Mouse (Mus musculus): ENCODE measurements around the gene Ccdc58. TPM values are rescaled to one million over a fixed set of nuclear protein-coding genes. Genes with fewer than 3 reads are reported as not detected.

The Ccdc58 gene
- polyA plus RNA-seq (2012; rRNA removed) = 0.70 and 1.1 TPM in 2 replicates

DNA sequence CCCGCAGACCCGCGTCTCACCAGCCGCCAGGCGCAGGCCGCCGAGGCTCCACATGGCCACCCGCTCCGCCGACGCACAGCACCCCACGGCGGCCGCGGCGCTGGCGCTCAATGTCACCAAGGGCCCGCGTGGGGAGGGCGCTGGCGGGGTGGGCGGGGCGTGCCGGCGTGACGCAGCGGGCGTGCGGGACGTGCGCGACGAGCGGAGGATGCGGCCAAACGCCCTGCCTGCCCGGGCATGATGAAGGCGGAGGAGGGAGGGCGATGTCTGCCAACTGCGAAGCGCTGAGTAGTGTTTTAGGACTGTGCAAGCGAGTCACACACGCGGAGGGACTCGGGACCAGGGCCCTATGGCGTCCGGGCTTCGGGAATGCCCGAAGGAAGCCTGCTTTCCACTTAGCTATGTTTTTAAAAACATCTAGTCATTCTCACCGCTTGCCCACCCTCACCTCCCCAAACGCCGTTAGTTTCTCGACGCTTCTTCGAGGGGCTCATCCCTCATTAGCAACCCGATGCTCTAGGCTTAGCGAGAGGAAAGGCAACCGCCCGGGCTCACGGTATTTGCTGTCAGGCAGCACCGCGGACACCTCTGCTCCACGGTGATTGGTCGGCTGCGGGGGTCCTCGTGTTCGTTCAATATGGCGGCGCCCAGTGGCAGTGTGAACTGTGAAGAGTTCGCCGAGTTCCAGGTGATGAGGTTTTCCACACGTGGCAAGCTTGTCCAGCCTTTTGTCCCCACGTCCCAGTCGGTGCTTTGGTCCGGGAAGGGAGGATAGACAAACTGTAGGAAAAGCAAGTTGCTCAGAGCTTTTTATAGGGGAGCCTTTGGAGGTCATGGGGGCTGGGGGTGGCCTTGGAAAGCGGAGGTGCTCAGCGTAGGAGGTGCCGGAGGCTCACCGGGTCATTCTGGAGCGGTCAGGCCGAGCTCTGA, at the start of gene Ccdc58, which contains the start of gene Fam162a:
Gene Ccdc58, plus strand, starts transcription at position 236 of the 930 bp plus-strand sequence.
Gene Fam162a, minus strand, starts transcription at position 145 of the 930 bp plus-strand sequence.

DNA sequence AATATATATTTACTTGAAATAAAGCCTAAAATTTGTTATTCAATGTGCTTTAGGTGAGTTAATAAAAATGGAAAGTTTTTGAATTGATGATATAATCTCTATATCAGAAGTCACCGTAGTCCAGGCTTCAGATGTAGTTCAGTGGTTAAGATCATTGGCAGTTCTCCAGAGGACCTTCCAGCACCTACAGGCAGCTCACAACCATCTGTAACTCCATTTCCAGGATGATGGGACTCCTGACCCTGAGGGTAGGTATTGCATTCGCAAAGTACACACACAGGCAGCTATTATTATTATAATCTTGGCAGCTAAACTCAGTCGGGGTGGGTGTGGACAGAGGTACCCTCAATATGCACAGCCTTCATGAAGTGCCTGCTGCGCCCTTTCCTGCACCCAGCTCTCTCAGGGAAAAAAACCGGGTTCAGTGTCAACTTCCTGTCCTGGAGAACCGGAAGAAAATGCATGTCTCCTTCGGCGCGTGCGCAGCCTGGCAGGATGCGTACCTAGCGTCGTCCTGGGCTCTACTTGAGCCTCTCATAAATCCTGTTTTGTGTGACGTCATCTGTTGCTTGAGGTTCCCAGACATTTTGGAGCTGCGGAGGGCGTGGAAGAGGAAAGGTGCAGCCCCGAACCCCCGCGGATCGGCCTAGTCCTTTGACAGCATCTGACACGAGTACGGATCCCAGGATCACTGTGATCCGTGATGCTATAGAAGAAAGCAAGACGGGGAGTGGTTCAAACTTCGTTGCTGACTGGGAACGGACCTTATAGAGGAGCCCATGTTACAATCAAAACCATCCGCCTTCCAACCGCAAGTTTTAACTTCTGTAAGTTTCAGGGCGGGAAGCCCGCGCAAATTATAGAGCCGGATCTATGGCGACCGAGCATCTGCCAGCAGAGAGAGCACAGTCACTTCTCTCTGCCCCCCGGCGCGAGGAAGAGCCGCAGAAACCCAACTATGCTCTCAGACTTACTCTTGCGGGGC, 30.6 kb upstream of the Ccdc58 start, which contains the start of gene Wdr5b:
Gene Wdr5b, plus strand, starts transcription at position 551 of the 985 bp plus-strand sequence.

DNA sequence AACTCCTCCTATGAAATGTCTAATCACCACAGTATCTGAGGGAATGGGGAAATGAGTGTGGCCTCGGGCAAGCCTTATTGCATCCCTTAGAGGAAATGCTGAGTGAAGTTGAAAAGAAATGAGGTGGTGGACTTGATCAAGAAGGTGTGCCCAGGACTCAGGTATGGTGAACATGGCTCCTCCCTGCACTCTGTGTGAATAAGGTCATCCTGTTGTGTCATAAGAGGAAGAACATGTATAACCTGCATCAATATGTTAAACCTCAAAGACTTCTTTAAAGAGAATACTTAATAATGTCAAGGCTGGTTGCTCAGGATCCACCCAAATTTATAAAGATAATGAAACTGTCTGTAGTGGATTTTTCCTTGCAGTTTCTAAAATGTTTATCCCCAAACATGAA, 59.7 kb downstream of the Ccdc58 start, which contains the start of gene Csta1:
Gene Csta1, minus strand, starts transcription at position 101 of the 400 bp plus-strand sequence.

Other genes with a start within 250 kb of the Ccdc58 start
- 0.60 and 0.78 TPM in 2 replicates for gene Parp14, start 200.1 kb upstream of the Ccdc58 start, polyA plus RNA-seq (2012; rRNA removed)
- 0.77 and 1.0 TPM in 2 replicates for gene Parp9, start 133.2 kb upstream of the Ccdc58 start, polyA plus RNA-seq (2012; rRNA removed)
- 1.2 and 1.7 TPM in 2 replicates for gene Dtx3l, start 132.5 kb upstream of the Ccdc58 start, polyA plus RNA-seq (2012; rRNA removed)
- gene Kpna1, start 92.9 kb upstream of the Ccdc58 start, polyA plus RNA-seq (2012; rRNA removed) = 1.2 and 1.5 TPM in 2 replicates
- gene Wdr5b, start 30.5 kb upstream of the Ccdc58 start, polyA plus RNA-seq (2012; rRNA removed) = 0.13 and 0.45 TPM in 2 replicates
- 9.8 and 14.6 TPM in 2 replicates for gene Fam162a, start 91 bp upstream of the Ccdc58 start, polyA plus RNA-seq (2012; rRNA removed)
- 0.22 and 0.31 TPM in 2 replicates for gene Csta1, start 59.6 kb downstream of the Ccdc58 start, polyA plus RNA-seq (2012; rRNA removed)
- not detected in 2 replicates for gene Stfa2l1, start 85.1 kb downstream of the Ccdc58 start, polyA plus RNA-seq (2012; rRNA removed)
- gene Gm5483, start 112.5 kb downstream of the Ccdc58 start, polyA plus RNA-seq (2012; rRNA removed) = not detected in 2 replicates
- not detected in 2 replicates for gene Gm5416, start 138.7 kb downstream of the Ccdc58 start, polyA plus RNA-seq (2012; rRNA removed)
- gene 2010005H15Rik, start 149.8 kb downstream of the Ccdc58 start, polyA plus RNA-seq (2012; rRNA removed) = not detected in 2 replicates
- not detected in 2 replicates for gene Stfa1, start 205.3 kb downstream of the Ccdc58 start, polyA plus RNA-seq (2012; rRNA removed)

Data from stomach, adult 2 months (tissue).